Mouse (Mus musculus) kidney, adult 8-10 months (tissue): ENCODE measurements around the gene Tm2d3.
A peak's percentile ranks its signal among the peaks of the same experiment; 100 is the strongest.

Source experiments
- DNase-seq, 2 experiments: peaks; one replicate each; pipeline ENCODE4 v3.0.0; 2022

Gene Tm2d3

GRCm38 (mm10) chr7:65690869-65691268, at the start of gene Tm2d3:
Gene Tm2d3 (plus strand): TSS chr7:65691169.
- DNase-seq = no peak

- DNase-seq = no peak
Measured at GRCm38 (mm10) chr7:65642371-65643304, 48.3 kb upstream of the Tm2d3 start.

DNA sequence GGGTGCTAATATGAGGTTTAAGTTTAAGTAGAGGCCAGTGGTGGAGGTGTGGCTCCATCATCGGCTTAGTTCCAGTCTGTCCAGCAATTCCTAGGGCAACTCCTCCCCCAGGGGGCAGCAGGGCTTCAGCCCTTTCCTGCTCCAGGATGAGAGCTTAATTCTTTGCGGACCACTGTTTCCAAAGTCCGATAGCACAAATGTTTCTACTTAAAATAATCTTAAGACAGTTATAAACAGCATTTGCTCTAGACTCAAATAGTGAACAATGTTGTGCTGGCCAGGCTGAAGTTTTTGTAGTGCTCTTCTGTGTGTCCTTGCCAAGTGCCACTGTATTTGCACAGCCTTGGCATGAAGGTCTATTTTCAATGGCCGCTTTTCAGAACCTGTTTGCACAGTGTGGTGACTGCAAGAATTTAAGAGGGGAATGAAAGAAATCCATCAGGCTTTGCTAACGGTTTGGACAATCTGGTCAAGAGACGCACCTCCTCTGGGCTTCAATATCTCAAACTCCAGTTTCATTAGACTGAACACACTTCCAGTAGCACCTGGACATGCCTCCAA, 47.0 kb upstream of the Tm2d3 start:
- peak in 1 of 2 experiments; percentile 9 for DNase-seq

GRCm38 (mm10) chr7:65644643-65645351, 46.2 kb upstream of the Tm2d3 start, which contains the start of gene Tarsl2:
Gene Tarsl2 (plus strand): TSS chr7:65644898.
- DNase-seq = peak; percentile 95 to 97

GRCm38 (mm10) chr7:65645996-65646395, 45.0 kb upstream of the Tm2d3 start:
- no peak for DNase-seq

GRCm38 (mm10) chr7:65650662-65651061, 40.3 kb upstream of the Tm2d3 start:
- no peak for DNase-seq

- DNase-seq = no peak
Measured at GRCm38 (mm10) chr7:65657490-65658120, 33.4 kb upstream of the Tm2d3 start.

DNA sequence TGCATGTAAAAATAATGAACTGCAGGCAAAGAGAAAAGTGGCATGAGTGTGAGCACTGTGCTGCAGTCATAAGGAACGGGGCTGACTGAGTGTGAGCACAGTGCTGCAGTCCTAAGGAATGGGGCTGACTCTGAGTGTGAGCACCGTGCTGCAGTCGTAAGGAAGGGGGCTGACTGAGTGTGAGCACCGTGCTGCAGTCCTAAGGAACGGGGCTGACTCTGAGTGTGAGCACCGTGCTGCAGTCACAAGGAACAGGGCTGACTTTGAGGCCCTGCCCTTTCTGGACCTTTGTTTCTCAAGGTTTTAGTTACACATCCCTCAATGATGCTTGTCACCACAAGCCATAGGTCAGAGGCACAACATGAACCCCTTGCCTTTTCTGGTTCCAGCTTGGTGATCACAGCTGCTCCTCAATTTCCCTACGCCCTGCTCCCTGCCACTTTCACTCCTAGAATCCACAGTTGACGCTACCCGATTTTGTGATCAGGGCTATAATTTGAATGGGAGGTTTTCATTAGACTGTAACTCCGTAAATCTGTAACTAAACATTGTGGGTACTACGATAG, 27.7 kb upstream of the Tm2d3 start:
- no peak for DNase-seq

GRCm38 (mm10) chr7:65663886-65664285, 27.1 kb upstream of the Tm2d3 start:
- DNase-seq = peak; percentile 21 to 38

DNA sequence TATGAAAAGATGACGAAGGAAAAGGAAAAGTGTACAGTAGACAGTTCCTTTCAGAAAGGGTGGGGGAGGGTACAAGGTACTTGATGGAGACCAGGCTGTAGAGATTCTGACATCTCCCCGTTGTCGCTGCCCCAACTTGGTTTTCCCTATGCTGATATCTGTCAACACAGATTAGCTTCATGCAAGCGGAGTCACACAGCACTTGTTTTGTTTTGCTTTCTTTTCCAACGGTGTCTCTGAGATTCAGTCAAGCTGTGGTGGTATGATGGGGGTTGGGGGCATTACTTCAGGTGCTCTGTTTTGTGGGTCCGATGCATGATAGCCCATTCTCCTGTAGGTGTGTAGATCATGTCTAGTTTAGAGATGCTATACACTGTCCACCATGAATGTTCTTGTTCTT, 23.5 kb upstream of the Tm2d3 start:
- DNase-seq = no peak

DNA sequence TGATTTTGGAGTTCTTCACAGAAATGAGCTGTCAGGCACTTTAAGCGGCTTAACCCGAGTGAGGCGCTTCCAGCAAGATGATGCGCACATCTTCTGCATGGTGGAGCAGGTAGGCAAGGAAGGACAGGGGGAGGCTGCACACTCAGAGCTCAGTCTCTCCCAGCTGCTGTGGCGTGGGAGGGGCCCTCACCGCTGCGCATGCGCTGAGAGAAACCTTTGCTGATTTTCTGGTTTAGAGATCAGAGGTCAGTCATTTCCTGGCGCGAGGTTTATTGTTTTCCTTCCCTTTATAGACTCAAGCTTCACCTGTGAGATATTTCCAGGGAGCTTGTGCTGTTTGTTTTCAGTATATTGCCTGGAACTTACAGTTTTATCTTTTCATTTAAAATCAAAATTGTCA, 12.9 kb upstream of the Tm2d3 start:
- DNase-seq = no peak

DNA sequence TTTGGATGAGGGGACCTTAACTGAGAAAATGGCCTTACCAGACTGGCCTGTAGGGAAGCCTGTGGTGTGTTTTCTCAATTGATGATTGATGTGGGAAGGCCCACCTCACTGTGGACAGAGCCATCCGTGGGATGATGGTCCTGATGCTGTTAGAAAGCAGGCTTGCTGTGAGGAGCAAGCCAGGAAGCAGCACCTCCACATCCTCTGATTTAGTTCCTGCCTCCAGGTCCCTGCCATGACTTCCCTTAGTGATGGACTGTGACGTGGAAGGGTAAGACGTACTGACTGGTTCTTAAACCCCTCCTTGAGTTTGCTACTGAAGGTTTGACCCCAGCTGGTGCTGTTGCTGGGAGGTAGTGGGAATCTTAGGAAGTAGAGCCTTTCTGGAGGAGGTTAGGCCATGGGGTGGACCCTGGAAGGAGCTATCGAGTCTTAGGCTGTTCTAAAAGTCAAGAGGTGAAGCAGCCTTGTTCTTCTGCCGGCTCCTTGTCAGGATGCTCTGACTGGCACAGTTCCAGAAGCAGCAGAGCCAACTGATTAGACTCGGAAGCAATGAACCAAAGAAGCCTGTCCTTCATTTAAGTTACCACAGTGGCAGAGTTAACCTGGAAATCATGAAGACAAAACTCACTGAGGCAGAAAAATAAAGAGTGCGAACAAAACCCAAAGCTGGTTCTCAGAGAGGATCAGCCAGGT, 11.9 kb upstream of the Tm2d3 start:
- no peak for DNase-seq

- DNase-seq = no peak
Measured at GRCm38 (mm10) chr7:65681166-65681565, 9.8 kb upstream of the Tm2d3 start.

- no peak for DNase-seq
Measured at GRCm38 (mm10) chr7:65684256-65684835, 6.6 kb upstream of the Tm2d3 start.

- DNase-seq = no peak
Measured at GRCm38 (mm10) chr7:65686664-65687063, 4.3 kb upstream of the Tm2d3 start.

DNA sequence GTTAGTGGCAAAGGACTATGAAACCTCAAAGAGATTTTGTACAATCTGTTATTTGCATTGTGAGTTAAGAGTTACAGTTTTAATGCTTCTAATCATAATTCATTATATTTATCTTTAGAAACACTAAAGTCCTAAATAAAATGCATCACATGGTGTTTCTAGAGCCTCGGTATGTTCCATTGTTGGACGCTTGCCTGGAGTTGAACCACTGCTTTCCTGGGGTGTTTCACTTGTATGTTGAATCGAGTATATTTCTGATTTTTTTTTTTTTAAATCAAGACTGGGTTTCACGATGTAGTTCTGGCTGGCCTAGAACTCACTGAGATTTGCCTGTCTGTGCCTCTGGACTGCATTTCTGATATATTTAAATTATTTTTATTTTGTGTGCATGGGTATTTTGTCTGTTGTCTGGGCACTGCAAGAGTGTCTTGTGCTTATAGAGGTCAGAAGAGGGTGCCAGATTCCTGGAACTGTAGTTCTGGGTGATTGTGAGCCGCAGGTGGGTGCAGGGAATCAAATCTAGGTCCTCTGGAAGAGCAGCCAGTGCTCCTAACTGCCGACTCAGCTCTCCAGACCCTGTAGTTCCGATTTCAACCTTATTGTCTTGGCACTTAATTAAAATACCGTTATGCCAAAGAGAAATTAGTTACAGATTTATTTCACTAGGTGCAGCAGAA, 1.1 kb downstream of the Tm2d3 start:
- no peak for DNase-seq

DNA sequence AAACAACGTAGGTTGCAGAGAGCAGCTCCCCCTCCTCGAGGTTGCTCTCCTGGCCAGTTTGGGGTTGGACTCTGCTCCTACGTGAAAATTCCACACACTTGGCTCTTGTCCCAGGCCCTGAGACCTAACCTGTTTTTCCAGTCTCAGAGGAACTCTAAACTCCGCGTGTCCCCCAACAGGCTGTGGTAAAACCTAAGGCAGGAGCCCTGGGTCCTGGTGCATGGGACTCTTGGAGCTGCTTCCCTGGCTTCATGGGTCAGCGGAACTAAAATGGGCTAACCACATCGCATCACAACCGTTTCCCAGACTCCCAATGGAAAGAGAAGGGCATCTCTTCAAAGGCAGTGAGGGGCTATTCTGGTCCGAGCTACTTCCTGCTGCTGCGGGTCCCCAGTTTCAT, 1.9 kb downstream of the Tm2d3 start:
- DNase-seq = peak; percentile 84 to 87

- DNase-seq = peak; percentile 74 to 83
Measured at GRCm38 (mm10) chr7:65693301-65693821, 2.4 kb downstream of the Tm2d3 start.

DNA sequence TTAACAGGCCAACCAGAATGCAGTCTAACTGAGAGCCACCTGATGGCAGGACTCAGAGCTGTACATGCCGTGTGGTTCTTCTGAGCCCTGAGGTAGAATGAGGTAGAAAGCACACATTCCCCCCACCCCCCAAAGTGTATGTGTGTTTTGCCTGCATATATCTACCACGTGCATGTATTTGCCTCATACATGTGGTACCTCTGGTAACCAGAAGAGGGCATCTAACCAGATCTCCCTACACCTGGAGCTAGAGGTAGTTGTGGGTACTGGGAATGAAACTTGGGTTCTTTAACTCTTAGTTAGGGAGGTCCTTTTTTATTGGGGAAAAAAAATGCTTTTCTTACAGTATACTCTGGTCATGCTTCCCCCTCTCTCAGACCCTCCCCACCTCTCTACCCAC, 5.5 kb downstream of the Tm2d3 start:
- DNase-seq = peak in 1 of 2 experiments; percentile 12

GRCm38 (mm10) chr7:65702076-65702475, 11.1 kb downstream of the Tm2d3 start:
- no peak for DNase-seq

DNA sequence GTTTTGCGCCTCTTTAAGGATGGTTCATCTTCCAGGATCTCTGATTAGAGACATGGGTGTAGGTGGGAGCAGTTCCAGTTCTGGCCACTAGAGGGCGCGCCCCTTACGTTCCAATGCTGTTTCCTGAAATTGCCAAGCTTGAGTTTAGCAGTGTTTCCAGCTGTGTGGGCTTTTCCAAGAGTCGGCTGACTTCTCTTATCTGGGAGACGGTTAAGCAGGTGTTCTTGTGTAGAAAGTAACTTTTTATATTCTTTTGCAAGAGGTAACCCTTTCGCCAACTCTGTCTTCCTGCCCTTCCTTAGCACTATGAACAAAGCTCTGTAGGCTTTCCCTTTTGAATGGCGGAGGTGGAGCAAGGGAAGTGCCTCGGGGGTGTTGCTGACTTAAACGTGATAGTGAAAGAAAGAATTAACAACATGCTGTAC, 13.9 kb downstream of the Tm2d3 start:
- peak; percentile 51 to 83 for DNase-seq
